Mouse (Mus musculus) urinary bladder, postnatal 25 days (tissue): ENCODE results near the gene Il23a.
"Not testable (repeated sequence)": the region's sequence is repeated elsewhere in the genome, so short reads cannot be mapped to it uniquely, and the experiment has no call there.

Experiments
- DNase-seq: peaks from one replicate; pipeline ENCODE4 v3.0.0; 2022; ENCODE audit warnings: low spot score

The Il23a gene

DNA sequence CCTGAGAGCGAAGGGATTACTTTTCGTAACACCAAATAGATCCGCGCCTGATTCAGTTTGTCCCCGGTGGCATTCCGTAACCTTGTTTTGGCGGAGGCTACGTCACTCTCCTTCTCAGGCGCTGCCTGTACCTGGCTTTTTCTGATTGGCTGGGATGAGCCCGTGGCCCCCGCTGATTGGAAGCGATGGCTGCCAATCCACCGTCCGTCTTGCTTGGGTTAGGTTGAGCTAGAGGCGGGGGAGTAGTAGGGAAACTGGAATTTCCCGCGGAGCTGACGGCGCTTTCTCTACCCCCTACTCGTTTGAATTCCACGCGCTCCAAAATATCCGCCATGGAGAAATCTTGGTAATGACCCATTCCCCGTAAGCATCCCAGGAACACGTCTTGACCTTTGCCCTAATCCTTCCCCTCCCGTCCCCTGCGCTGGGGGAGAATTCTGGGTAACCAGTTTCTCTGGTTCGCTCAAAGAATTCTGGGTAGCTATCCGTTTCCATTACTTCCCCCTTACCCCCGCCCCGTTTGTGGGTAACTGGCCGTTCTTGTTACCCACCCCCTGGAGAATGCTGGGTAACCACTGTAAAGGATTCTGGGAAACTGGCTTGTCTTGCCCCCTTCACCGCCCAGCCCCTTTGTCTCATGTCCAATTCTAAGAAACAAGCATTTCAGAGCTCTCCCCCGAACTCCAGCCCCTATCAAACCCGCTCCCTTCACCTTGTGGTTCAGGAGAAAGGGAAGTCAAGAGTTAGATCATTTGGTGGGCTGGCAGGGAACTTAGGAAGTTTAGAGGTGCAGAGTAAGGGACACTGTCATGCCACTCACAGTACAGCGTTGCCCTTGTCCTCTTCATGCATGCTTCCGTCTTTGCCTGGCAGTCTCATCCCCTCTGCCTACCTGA lies 4.8 kb upstream of the Il23a start, which contains the start of gene Pan2:
Gene Pan2, plus strand, starts transcription at position 210 of the 896 bp plus-strand sequence.
- peak; percentile 98 for DNase-seq

GRCm38 (mm10) chr10:128302785-128303125 lies 4.2 kb upstream of the Il23a start:
- DNase-seq = no peak

DNA sequence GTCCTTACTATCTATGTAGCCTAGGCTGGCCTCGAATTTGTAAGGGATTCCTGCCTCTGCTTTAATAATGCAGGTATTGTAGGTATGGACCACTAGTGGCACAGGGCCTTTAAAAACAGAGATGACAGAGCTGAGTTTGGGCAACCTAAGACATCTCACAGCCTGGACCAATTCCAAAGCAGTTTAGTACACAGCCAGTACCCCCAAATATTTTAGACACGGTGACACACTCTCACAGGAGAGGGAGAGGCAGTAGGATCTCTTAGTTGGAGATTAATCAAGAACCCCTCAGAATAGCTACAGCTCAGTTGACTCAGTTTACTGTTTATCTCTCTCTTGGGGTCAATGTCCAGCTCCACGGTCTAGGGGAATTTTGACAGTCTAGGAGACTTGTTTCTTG lies 3.8 kb upstream of the Il23a start:
- no peak for DNase-seq

DNA sequence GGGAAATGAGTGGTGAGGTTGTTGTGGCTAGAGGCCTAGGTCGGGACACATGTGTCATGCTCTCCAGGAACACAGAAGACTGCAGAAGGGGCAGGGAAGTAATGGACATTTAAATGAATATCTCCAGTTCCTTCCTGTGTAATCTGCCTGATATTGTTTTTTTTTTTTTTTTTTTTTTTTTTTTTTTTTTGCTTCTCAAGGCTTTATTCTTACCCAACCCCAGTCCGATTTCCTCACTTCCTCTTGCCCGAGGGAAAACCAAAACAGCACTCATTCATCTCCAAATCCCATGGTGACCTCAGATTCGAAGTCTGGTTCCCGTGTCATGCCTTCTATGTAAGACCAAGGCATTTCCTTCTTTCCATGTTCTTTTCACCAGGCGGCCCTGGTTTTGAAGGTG lies 309 bp downstream of the Il23a start:
- no peak for DNase-seq

DNA sequence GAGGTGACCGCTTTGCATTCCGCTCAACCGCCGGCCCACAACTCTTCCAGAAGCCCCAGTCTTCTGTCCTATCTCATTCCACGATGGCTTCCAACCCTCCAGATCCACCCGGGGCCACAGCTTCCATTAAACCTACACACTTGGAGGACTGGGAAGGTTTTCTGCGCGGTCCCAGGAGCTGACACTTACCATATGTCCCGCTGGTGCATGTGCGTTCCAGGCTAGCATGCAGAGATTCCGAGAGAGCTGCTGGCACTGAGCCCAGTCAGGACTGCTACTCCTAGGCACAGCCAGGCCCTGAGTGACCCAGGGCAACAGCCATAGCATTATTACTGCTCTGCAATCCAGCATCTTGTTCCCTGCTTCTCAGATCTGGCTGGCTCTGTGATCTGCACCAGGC lies 930 bp downstream of the Il23a start:
- no peak for DNase-seq

- DNase-seq = no peak
Observed at GRCm38 (mm10) chr10:128297221-128297620, 1.3 kb downstream of the Il23a start.

DNA sequence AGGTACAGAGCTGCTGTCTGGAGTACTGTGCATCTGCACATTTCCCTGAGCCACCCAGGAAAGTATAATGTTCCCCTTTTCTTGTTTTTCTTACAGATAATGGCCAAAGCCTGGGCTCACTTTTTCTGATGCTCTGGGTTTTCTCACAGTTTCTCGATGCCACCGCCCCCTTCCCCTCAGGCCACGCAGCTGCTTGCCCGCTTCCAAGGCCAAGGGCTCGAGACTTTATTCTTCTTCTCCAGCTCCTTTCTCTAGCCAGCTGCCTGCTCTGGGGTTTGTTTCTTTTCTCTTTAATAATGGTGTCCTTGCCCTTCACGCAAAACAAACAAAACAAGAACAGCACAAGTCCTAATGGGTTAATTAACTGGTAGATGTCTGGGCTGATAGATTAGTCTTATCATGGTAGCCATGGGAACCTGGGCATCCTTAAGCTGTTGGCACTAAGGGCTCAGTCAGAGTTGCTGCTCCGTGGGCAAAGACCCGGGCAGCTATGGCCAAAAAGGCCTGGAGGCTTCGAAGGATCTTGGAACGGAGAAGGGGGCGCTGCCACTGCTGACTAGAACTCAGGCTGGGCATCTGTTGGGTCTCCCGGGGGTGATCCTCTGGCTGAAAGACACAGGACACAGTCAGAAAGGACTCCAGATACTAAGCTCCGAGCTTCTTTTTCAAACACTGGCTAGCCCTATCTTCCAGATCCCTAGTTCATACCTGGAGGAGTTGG lies 2.0 kb downstream of the Il23a start:
- no peak for DNase-seq

DNA sequence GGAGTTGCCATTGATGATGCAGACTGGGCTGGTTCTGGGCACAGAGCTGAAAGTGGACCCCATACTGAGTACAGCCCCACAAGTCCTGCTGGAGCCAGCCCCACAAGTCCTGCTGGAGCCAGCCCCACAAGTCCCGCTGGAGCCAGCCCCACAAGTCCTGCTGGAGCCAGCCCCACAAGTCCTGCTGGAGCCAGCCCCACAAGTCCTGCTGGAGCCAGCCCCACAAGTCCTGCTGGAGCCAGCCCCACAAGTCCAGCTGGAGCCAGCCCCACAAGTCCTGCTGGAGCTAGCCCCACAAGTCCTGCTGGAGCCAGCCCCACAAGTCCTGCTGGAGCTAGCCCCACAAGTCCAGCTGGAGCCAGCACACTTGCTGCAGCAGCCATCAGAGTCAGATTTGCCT lies 8.0 kb downstream of the Il23a start:
- DNase-seq = not testable (repeated sequence)

- peak; percentile 71 for DNase-seq
Observed at GRCm38 (mm10) chr10:128283604-128284579, 14.7 kb downstream of the Il23a start.

DNA sequence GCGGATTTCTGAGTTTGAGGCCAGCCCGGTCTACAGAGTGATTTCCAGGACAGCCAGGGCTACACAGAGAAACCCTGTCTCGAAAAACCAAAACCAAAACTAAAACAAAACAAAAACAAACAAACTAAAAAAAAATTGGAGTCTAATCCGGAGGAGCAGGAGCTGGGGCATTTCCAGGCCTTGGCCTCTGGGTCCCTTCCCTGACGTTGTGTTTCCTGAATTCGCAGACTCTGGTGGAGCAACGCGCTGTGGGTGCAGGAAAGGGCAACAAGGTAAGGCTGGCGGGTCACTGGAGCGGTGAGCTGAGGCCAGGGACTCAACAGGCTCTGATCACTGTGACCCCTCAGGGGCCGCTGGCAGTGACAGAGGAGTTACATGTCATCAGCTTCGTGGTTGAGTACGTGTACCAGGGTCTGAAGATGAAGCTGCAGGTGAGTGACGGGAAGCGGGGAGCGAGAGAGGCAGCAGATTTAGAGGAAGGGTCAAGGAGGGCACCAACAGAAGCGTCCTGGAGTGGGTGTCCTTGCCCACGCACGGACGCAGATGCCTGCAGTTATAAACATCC lies 15.6 kb downstream of the Il23a start:
- DNase-seq = no peak

DNA sequence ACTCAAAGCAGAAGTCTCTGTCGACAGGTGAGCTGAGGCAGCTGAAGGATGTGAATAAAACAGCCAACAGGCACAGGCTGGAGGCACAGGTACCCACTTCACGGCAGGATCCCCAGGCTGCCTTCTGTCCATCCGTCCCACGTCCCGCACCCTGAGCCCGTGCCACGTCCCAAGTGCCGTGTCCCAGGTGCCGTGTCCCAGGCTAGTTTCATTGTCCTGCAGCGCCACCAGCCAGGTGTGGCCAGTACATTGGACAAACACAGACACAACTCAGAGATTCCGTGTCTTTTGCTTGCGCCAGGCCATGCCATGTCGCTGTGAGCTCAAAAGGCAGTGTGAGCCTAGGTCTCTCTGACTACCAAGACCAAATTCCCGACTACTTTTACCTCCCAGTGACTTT lies 16.9 kb downstream of the Il23a start:
- no peak for DNase-seq

DNA sequence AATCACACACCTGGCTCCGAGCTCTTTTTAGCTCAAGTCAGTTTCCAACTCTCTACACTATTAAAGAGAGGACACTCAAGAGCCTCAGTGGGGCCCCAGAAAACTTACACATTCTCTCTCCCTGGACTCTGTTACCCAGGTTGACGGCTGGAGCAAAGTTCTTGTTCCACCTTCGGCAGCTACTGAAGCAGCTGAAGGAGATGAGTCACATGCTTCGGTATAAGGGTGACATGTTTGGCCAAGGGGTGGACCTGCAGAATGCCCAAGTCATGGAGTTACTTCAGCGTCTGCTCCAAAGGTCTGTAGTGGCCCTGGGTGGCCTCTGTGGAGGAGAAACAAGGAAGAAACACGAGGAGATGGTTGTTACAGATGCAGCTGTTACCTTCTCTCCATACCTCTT lies 17.6 kb downstream of the Il23a start:
- DNase-seq = no peak

GRCm38 (mm10) chr10:128278158-128278557 lies 20.4 kb downstream of the Il23a start:
- no peak for DNase-seq

DNA sequence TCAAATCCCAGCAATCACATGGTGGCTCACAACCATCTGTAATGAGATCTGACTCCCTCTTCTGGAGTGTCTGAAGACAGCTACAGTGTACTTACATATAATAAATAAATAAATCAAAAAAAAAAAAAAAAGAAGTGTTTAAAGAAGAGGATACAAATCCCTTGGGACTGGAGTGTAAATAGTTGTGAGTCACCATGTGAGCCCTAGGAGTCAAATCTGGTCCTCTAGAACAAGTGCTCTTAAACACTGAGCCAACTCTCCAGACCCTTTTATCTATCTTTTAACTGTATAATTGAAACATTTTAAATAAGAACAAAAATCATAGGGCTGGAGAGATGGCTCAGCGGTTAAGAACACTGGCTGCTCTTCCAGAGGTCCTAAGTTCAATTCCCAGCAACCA lies 23.2 kb downstream of the Il23a start:
- DNase-seq = not testable (repeated sequence)

- not testable (repeated sequence) for DNase-seq
Observed at GRCm38 (mm10) chr10:128272819-128273439, 25.6 kb downstream of the Il23a start.

- no peak for DNase-seq
Observed at GRCm38 (mm10) chr10:128271883-128272282, 26.7 kb downstream of the Il23a start.

DNA sequence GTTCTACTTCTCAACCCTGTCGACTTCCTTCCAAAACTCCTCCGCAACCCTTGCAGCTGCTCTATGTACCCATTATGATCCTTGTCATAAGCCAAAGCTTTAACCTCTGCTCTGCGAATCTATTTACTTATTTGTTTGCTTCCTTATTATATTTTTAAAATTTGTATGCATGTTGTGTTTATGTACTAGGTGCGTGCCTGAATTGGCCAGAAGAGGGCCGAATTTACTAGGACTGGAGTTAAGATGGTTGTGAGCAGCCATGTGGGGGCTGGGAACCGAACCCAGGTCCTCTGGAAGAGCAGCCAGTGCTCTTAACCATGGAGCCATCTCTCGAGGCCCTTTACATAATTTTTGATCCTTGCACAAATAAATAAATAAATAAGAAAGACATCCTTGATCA lies 27.7 kb downstream of the Il23a start:
- no peak for DNase-seq

DNA sequence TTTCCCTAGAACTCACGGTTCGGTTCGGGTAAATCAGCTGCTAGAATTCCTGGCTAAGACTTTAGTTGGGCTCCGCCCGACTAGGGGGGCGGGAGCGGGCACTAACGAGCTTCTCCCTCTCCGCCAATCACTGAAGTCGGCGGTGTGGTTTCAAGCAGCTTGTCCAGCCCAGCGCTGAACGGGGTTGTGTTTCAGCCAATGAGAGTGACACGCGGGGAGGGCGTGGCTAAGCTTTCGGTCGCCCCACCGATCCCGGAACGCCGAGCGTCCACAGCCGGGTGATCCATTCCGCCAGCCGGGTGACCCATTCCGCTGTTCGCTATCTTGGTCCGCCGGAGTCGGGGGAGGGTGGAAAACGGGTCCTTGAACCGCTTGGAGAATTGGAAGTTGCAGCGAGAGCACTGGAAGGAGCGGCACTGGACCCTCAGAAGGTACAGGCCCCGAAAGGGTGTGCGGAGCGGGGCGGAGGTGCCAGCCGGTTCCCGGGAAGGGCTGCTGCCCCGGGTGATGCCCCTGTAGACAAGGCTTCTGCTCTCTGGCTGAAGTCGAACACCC lies 28.2 kb downstream of the Il23a start, which contains the start of gene Stat2:
Gene Stat2, plus strand, starts transcription at position 273 of the 555 bp plus-strand sequence.
- DNase-seq = peak; percentile 93

- DNase-seq = no peak
Observed at GRCm38 (mm10) chr10:128269206-128269910, 29.2 kb downstream of the Il23a start.

DNA sequence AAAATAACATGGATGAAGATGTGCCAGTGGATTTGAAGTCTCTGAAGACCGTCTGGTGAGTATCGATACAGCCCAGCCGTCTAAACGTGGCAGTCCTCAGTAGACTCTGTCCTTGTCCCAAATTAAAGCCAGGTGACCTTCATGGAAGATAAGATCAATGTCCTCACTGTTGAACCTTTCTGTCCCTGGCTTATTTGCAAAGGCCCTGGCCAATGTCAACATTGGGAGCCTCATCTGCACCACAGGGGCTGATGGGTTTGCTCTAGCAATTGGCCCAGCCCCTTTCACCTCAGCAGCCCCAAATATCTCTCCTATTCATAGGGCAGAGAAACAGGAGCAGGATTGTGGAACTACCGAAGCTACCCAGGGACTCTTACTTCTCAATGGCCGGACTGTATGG lies 30.2 kb downstream of the Il23a start, which contains the start of gene Apof:
Gene Apof, plus strand, starts transcription at position 301 of the 400 bp plus-strand sequence.
- DNase-seq = no peak
